Mouse (Mus musculus) left cerebral cortex, postnatal 25 days (tissue): ENCODE measurements at regions not wholly inside any gene's neighbourhood (a gene's known extent, or its start where the extent isn't known, plus 50 kb on each side); places are given as distances from the start of the nearest gene placed in this dataset.

Experiments used
- DNase-seq, 2 experiments: peaks; one replicate each; pipeline ENCODE4 v3.0.0; 2022; ENCODE audit warnings: low spot score in 2 of 2, mixed read lengths in 1 of 2
- intact Hi-C: fragments of 180-260 bp; cut with DNase I; formaldehyde crosslinking; loops from one replicate; pipeline ENCODE4 v1.15.1; 2025

DNA sequence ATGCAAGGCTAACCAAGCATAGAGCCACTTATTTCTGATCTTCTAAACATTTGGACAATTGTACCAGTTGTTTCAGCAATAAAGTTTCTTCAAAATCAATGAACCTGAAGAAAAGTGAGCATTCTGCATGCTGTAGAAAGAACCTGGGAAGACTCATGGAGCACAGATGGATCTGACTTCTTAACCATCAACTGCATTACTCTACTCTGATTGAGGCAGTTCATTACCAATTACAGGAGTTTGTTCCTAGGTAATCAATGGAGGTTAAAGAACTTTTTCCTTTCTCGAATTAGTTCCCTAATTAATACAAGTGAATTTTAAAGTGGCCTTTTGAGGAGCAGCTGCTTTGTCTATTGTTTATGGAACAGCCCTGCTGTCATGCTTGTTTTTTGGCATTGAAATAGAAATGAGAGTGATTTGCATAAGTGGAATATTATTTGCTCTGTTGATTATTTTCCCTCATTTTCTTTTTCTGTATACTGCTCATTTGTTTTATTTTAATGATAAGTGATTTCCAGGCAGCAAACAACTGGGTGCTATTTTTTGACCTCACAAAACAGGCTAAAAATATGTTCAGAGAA, 1586.4 kb upstream of the Flrt2 start:
- DNase-seq = no peak
- intact Hi-C loops = no loop called here

DNA sequence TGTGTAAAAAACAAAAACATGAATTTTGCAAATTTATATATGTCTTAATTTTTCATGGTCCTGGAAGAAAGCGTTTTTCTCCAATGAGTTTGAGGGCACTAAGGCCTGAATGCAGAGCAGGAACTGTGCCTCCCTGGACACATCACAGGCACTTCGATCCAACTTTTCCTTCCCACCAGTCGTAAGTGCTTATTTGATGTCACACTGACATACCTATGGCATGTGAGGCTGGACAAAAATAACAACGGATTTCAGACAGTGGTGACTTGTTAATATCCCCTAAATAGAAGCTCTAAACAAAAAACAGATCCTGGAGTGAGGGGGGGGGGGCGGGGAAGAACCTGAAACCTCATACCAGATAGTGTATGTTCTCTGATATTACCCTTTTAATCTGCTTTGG, 1541.9 kb upstream of the Flrt2 start:
- intact Hi-C loops = no loop called here
- no peak for DNase-seq

DNA sequence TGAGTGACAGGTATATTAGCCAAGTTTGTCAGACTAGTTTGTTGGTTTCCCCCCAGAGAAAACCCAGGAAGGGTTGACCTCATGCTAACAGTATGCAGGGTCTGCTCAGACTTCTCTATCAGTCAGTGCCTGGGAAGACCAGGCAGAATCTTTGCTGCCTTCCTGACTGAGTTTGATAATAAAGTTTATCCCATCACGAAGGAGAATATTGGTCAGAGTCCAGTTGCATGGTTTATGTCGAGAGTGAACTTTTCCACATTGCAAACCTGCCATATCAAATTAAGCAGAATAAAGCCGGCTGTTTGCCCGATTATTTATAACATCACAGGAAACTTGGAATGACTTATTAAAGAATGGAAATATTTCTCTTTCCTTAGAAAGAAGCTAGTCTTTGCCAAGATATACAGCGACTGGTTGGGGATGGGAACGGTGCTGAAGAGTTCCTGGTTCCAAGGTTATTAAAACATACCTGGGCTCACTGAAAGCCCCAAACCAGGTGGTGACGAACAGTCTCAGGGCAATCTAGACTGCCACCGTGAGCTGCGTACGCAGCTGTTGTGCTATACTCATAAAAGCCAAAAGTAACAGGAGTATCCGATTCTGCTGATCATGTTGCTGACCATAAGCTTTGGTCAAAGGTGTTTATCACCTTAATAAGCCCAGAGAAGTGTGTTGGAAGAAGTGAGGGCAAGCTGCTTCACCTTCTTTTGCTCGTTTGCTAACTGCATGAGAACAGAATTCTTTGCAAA, 1536.7 kb upstream of the Flrt2 start:
- DNase-seq = no peak
- intact Hi-C loops = no loop called here

GRCm38 (mm10) chr12:94182358-94182757, 1509.7 kb upstream of the Flrt2 start:
- no peak for DNase-seq
- intact Hi-C loops = no loop called here

DNA sequence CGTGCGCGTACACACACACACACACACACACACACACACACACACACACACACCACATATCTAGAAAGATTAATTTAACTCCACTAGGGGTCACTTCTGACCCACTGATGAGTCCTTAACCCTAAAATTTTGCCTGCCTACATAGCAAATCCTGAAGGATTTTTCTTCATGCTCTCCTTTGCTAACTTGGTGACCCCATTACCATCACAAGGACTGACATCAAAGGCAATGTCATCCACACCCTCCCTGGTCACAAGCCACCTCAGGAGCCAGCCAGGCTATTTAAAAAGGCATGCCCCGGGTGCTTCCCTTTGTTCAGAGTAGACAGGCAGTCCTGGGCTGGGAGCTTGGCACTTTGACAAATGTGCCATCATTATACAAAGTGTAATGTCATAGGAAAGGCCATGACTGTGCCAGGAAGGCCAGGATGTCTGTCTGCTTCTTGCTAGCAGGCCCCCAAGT, 1501.4 kb upstream of the Flrt2 start:
- DNase-seq = peak in 1 of 2 experiments; percentile 1
- intact Hi-C loops = no loop called here

GRCm38 (mm10) chr12:94217906-94218305, 1474.1 kb upstream of the Flrt2 start:
- intact Hi-C loops = no loop called here
- DNase-seq = no peak

DNA sequence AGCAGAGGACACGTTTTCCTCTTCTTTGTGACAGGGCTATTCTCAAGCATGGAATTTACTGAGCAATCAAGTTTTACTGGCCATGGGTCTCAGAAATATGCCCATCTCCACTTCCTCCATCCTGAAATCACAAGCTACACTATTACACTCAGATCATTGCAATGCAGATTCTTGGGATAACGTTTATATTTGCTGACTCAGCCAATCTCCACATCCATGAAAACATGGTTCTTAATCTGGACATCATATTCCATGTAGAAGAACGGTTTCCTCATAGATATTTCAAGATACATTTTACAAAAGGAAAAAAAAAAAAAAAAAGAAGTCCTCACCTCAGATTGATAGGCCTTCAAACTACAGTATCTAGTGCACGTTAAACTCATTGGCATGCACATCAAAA, 1462.1 kb upstream of the Flrt2 start:
- DNase-seq = no peak
- intact Hi-C loops = no loop called here

DNA sequence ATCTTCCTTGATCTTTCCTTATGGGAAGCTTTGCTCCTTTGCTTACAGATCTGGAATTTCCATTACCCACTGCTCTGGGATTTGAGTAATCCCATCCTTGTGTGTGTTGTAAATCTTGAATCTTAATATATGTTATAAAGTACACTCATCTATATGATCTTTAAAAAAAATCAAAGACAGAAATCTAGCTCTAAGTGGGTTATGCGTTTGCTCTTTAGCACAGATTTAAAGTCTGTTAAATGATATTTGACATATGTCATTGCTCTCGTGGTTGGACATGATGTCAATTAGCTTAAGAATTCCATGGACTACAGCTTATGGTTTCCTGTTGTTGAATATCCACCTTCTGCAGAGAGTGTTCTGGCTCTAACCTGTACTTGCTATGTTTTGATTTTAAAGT, 1446.7 kb upstream of the Flrt2 start:
- intact Hi-C loops = no loop called here

GRCm38 (mm10) chr12:94247362-94247761, 1444.7 kb upstream of the Flrt2 start:
- intact Hi-C loops = no loop called here
- DNase-seq = no peak

More for the DNA sequence above, 1446.7 kb upstream of the Flrt2 start:
- DNase-seq = no peak

DNA sequence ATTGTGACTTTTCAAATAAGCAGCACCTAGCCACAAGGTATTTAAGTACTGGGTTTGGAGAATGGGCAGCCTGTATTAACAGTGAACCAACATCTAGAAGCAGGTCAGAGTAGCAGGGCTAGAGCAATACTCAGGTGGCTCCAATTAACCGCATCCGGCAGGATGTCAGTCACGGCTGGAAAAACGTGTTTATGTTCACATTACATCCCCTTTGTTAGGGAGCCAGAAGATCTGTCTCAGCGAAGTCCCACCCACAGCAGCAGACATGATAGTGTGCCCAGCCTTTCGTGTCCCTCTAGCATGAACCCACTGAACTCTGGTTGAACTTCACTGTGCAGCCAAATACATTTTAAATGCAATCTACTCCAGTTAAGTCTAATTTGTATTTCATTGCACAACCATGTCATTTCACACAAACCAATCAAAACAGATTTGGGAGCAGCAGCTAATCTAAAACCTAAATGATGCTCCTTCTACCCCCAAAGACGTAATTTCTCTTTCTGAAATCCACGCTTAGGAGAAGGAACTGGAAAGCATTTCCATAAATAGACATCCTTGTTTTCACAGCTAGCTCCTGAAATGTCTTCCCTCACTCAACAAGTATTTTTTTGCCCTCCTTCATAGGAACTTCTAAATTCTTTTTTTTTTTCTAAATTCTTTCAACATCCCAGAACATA, 1438.9 kb upstream of the Flrt2 start:
- intact Hi-C loops = no loop called here
- no peak for DNase-seq

DNA sequence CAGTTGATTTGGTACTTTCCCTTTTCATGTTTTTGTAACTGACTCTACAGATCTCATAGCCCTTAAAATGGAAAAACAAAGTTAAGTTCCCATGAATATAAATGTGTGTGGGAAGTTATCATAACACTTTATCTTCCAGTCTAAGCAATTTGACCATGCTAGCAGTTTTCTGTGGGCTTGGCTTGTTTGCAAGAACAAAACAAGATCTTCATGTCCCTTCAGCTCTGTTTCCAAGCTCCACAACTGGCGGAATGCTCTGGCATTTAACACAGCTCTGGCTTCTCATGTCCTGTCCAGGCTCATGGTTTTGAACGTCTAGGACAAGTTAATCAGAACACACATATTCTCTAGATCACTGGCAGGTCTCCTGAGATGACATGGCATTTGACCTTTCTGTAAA, 1411.1 kb upstream of the Flrt2 start:
- peak in 1 of 2 experiments; percentile 21 for DNase-seq
- intact Hi-C loops = no loop called here

GRCm38 (mm10) chr12:94282931-94283330, 1409.1 kb upstream of the Flrt2 start:
- intact Hi-C loops = no loop called here
- DNase-seq = no peak

DNA sequence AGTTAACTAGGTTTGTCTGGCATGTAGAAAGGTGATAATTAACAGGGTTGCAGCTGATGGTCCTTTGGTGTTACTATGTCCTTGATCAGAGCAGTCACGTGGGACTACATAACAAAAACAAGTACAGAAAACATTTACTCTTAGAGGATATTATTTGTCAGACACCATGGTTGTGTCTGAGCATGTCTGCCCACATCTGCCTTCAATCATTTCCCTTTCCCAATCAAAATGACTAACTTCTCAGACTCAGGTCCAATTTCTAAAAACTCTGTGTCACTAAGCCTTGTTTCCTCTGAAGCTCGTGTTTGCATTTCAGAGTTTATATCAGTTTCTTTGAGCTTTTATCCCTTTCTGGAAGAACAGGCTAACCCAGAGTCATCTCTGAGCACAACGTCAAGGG, 1408.5 kb upstream of the Flrt2 start:
- intact Hi-C loops = no loop called here
- DNase-seq = no peak

DNA sequence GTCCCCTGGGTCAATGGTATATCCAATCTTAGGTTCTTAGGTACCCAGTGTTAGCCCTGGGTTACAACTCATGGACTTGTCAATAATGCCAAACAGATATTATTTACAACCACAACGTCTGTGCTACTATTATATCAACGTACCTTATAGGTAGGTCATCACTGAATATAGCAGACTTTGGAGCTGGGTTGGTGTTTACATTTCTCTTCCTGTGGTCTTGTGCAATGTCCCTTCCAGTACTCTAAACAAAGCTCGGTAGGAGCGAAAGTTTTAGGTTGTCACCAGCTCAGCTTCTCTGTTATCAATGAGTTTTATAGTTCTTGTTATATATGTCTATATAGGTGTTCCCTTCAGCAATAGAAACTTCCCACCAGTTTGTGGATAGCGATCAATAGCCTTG, 1394.2 kb upstream of the Flrt2 start:
- DNase-seq = no peak

GRCm38 (mm10) chr12:94332351-94332750, 1359.7 kb upstream of the Flrt2 start:
- DNase-seq = no peak
- intact Hi-C loops = no loop called here

More for the DNA sequence above, 1394.2 kb upstream of the Flrt2 start:
- intact Hi-C loops = no loop called here

DNA sequence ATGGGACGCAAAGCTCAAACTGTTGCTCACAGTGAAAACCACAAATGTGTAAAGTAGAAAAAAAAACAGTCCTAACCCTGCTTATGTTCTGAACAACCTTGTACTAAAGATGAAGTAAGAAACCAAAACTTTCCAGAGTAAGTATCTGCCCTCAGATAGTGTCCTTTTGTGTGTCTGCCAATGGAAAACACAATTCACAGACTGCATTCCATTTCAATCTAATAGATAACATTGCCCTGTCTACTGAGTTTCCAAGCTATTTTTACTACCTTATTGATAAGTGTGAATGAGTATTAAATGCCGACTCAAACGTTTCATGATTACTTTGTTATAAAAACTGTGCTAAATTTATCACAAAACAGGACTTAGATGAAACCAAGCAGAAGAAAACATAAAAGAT, 1357.4 kb upstream of the Flrt2 start:
- DNase-seq = no peak
- intact Hi-C loops = no loop called here

DNA sequence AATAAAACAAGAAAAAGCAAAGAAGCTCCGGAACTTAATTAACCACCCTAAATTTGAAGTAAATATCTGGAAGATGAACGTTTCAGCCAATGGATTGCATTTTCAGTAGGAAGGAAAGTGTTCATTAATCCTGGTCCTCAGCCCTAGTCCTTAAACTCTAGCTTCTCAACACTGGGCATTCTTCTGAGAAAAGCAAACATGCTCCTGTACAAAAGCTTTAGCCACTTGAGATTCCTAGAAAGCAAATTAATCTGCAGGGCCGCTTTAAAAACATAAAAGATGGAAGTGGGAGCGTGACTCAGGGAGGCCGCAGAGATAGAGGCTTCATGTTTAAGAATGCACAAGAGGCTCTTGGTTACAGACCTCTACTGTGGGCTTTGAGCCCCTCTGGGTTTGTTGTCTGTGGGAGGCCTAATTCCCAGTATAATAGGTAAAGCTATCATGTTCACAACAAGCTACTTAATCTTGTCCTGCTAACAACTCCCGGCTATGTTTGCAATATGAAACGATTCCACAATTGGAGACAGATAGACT, 1342.3 kb upstream of the Flrt2 start:
- intact Hi-C loops = no loop called here
- no peak for DNase-seq

GRCm38 (mm10) chr12:94364269-94364668, 1327.8 kb upstream of the Flrt2 start:
- intact Hi-C loops = no loop called here

DNA sequence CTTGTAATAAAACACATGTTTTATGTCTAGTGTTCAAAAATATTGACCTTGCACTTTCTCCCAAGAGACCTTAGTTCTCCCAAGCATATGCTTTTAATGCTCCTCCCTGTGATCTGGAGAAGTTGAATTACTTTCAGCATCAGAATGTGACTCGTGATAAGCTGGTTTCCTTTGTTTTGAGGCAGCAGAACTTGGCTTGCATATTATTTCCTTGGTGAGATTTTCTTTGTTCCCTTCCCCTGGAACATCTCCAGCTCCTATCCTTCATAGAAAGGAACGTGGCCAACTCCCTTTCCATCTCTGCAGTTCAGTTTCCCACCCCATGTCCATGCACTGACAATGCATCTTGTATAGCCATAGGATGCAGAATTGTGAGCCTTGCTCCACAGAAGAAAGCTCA, 1292.0 kb upstream of the Flrt2 start:
- intact Hi-C loops = no loop called here

More at GRCm38 (mm10) chr12:94364269-94364668, 1327.8 kb upstream of the Flrt2 start:
- DNase-seq = no peak

DNA sequence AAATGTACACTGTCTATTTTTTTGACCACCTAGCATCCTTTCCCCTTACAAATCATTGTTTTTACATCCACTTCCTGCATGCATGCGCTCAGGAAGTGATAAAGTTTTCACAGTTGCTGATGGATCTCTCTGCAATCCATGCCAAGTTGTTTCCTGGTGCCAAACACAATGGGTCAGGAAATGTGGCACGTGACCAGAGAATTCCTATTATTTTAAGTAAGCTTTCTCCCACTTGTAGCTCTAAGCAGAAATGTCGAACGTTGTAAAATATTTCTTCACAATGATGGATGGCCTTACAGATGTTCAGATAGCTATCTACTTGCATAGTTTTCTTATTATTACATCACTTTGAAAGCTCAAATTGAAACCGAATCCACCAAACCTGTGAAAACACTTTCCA, 1271.1 kb upstream of the Flrt2 start:
- intact Hi-C loops = no loop called here
- DNase-seq = no peak

More for the DNA sequence above, 1292.0 kb upstream of the Flrt2 start:
- no peak for DNase-seq

DNA sequence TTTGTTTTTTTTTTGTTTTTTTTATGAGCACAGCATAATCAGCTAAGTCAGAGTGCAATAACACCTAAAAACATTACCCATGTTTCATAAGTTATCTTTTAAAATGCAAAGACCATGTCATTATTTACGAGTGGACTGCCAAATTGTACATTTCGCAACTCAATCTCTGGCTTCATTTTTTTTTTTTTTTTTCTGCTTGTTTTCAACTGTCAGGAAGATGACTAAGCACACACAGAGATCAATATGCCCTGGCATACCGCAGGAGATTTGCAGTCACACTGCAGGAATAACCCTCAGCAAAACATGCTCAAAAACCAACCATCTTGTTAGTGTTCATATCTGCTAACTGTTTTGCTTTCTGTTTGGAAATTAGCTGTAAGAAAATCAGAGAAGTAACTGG, 1270.3 kb upstream of the Flrt2 start:
- DNase-seq = no peak
- intact Hi-C loops = no loop called here
